ENCODE assay signal across 7 mouse cellular contexts in the genomic region with DNA sequence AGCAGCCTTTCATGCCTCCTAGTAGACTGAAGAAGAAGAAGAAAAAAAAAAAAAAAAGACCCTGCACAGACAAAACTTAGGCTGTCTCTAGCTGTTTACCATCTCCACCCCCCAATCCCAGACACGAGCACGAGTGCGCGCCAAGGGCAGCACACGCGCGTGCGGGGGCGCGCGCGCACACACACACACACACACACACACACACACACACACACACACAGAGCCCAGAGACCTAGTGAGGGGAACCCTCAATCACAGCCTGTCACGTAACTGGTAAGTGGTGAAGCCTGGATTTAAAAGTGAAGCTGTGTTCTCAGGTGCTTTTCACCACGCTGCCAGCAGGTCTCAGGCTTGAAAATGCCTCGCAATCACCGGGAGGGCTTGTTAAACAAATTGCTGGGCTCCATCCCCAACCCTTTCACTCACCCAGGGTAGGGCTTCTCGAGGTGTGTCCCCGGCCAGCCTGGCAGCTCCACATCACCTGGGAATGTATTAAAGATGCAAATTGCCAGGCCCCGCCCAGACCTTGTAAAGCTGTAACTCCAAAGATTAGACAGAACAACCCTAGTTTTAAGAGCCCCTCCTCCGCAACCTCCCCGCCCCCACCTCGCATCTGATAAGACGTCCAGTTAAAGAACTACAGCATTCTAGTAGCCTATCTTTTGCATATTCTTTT. TPM values are rescaled to one million over a fixed set of nuclear protein-coding genes. Genes with fewer than 3 reads are reported as not detected.
DNase-seq lines count a peak whose midpoint lies in the region; ATAC-seq and TF ChIP-seq lines count a peak whose summit lies in the region.

No protein-coding gene starts in this region.

- no peak for ATAC-seq in hindbrain, embryonic 13.5 days (ENCODE audit: low FRiP score)

- no peak overlapping the region for H3ac ChIP-seq in myocyte (ENCODE audit: control insufficient read depth, insufficient read length)

- H3K27me3 ChIP-seq in CH12.LX (replicated peaks) = peaks cover 10% of the 10 kb centered on the region
- peaks cover 14% of the 10 kb centered on the region for H3K27me3 ChIP-seq in hindbrain, embryonic 13.5 days
- H3K27me3 ChIP-seq in myocyte (ENCODE audit: control insufficient read depth, insufficient read depth, insufficient read length) = no peaks in the 10 kb centered on the region

- 1% methylated on average over 23 of the region's 23 CpGs for WGBS in hindbrain, embryonic 13.5 days

- H3K4me2 ChIP-seq in CH12.LX (ENCODE audit: insufficient read depth, low read depth, poor library complexity, severe bottlenecking) = peak overlapping the region; percentile 87
- peak overlapping the region; percentile 80 for H3K4me2 ChIP-seq in hindbrain, embryonic 13.5 days
- peak overlapping the region; percentile 85 for H3K4me2 ChIP-seq in myocyte (ENCODE audit: low read depth)

- H3K27ac ChIP-seq in CH12.LX (ENCODE audit: insufficient read depth, low read depth) = no peak overlapping the region
- no peak overlapping the region for H3K27ac ChIP-seq in hindbrain, embryonic 13.5 days

- no peak for TF ChIP-seq RAD21 in CH12.LX (IDR thresholded peaks at IDR 0.05; ENCODE audit: low read depth, low read length)

- in situ Hi-C loops in CH12.LX (cut with MboI; ENCODE audit: low pct_ligation_motif_present, low pct_unique_long_range_greater_than_20kb, low sequenced_read_pairs) = no loop called here

- H3K9ac ChIP-seq in CH12.LX (ENCODE audit: insufficient read depth, low read depth) = no peak overlapping the region; the same call in 1 of the 2 replicates
- peak overlapping the region; percentile 21 for H3K9ac ChIP-seq in hindbrain, embryonic 13.5 days

- H3K36me3 ChIP-seq in CH12.LX (replicated peaks in 1 of 2; ENCODE audit: control insufficient read depth in 1 of 2, insufficient read depth in 1 of 2, low read length in 1 of 2) (no peaks in the 10 kb centered on the region), myocyte (ENCODE audit: control insufficient read depth, insufficient read depth) (no peaks in the 10 kb centered on the region)
- no peaks in the 10 kb centered on the region for H3K36me3 ChIP-seq in hindbrain, embryonic 13.5 days

- TF ChIP-seq CTCF in CH12.LX (conservative IDR thresholded peaks at IDR 0.05 in 1 of 2, IDR thresholded peaks at IDR 0.05 in 1 of 2; ENCODE audit: low read depth in 2 of 2, low read length in 2 of 2) = no peak

- peak overlapping the region; percentile 40 to 95 (median 60) for H3K4me3 ChIP-seq in CH12.LX (replicated peaks in 1 of 3; ENCODE audit: low read depth in 2 of 3, low read length in 2 of 3, poor library complexity in 1 of 3)
- peak overlapping the region; percentile 99 for H3K4me3 ChIP-seq in hindbrain, embryonic 13.5 days
- H3K4me3 ChIP-seq in myocyte = peak overlapping the region; percentile 57

- no peak for TF ChIP-seq EP300 in CH12.LX (IDR thresholded peaks at IDR 0.05; ENCODE audit: low read length)

- H3K9me3 ChIP-seq in CH12.LX (replicated peaks; ENCODE audit: low read length) = no peaks in the 10 kb centered on the region
- no peaks in the 10 kb centered on the region for H3K9me3 ChIP-seq in hindbrain, embryonic 13.5 days

- peaks cover 2 to 31% of the 10 kb centered on the region in 2 experiments; a peak in 2 of 4 replicates for H3K4me1 ChIP-seq in CH12.LX (ENCODE audit: control insufficient read depth in 1 of 2, insufficient read depth in 2 of 2)
- H3K4me1 ChIP-seq in hindbrain, embryonic 13.5 days (replicated peaks) = peaks cover 42% of the 10 kb centered on the region

- H3K79me2 ChIP-seq in CH12.LX (replicated peaks; ENCODE audit: control insufficient read depth, extremely low read depth, insufficient read depth, poor library complexity, severe bottlenecking) (peaks cover 28% of the 10 kb centered on the region), myocyte (ENCODE audit: control insufficient read depth, insufficient read depth) (peaks cover 30% of the 10 kb centered on the region)

- peak; percentile 36 for DNase-seq in CH12.LX (ENCODE audit: extremely low read depth)
- peak; percentile 92 for DNase-seq in R1 (ENCODE audit: low read depth, low spot score)
- DNase-seq in embryo, embryonic 9.5 days (ENCODE audit: extremely low spot score) = peak; percentile 49
- DNase-seq in liver = peak; percentile 93
- peak; percentile 14 to 29 for DNase-seq in thymus, adult 18-20 months

- TF ChIP-seq POLR2A in CH12.LX (IDR thresholded peaks at IDR 0.05; ENCODE audit: low read depth, low read length) = no peak
- no peak for TF ChIP-seq POLR2A in myocyte (IDR thresholded peaks at IDR 0.05; ENCODE audit: insufficient read length, low read depth)

- dilution Hi-C loops in CH12.LX (cut with MboI; ENCODE audit: extremely low pct_ligation_motif_present, extremely low pct_unique_long_range_greater_than_20kb, low sequenced_read_pairs) = no loop called here

TF ChIP-seq in CH12.LX, 34 proteins besides CTCF, POLR2A, EP300 and RAD21:
- TF ChIP-seq CHD1 (IDR thresholded peaks at IDR 0.05; ENCODE audit: low read depth, low read length) (no peak), ZNF384 (IDR thresholded peaks at IDR 0.05; ENCODE audit: low read depth, low read length) (peak; percentile 52; the same call in 1 of the 2 replicates), TBP (conservative IDR thresholded peaks at IDR 0.05; ENCODE audit: low read depth, low read length) (0 out of 2 replicates have a peak, but pooled peaks have one; percentile 23), NRF1 (IDR thresholded peaks at IDR 0.05; ENCODE audit: low read depth, low read length) (0 out of 2 replicates have a peak, but pooled peaks have one; percentile 23), IRF4 (IDR thresholded peaks at IDR 0.05; ENCODE audit: low read depth, low read length) (no peak), PAX5 (IDR thresholded peaks at IDR 0.05; ENCODE audit: low read length) (no peak), GABPA (IDR thresholded peaks at IDR 0.05; ENCODE audit: insufficient replicate concordance, low read depth, low read length) (no peak), CHD2 (IDR thresholded peaks at IDR 0.05; ENCODE audit: low read length) (peak; percentile 75), KAT2A (IDR thresholded peaks at IDR 0.05; ENCODE audit: insufficient replicate concordance, low read length) (no peak), SIN3A (IDR thresholded peaks at IDR 0.05; ENCODE audit: low read length) (peak; percentile 76), RCOR1 (conservative IDR thresholded peaks at IDR 0.05; ENCODE audit: low read depth, low read length) (no peak)

TF ChIP-seq in myocyte, 11 proteins besides CTCF, POLR2A, EP300 and RAD21:
- TF ChIP-seq REST (IDR thresholded peaks at IDR 0.05; ENCODE audit: insufficient read depth, insufficient read length) (no peak), MYOD1 (IDR thresholded peaks at IDR 0.05; ENCODE audit: control insufficient read depth in 1 of 3, insufficient read length in 2 of 3, low read depth in 2 of 3) (no peak), MYOG (IDR thresholded peaks at IDR 0.05; ENCODE audit: control insufficient read depth in 1 of 3, insufficient read depth in 1 of 3, insufficient read length in 2 of 3, low read depth in 2 of 3) (no peak), E2F4 (IDR thresholded peaks at IDR 0.05; ENCODE audit: insufficient read depth) (no peak), TCF12 (IDR thresholded peaks at IDR 0.05; ENCODE audit: insufficient read depth, poor library complexity, severe bottlenecking) (no peak)
TF ChIP-seq in myocyte: peak in this region for 0.

RNA-seq across cellular contexts. Expression of a gene that starts 1.7 kb away (rescaled TPM):
- total RNA-seq in CH12.LX (2012; rRNA removed) (5.6 and 5.7 TPM in 2 replicates), CH12.LX (2014; rRNA removed) (3.8 and 4.3 TPM in 2 replicates)
- polyA plus RNA-seq in CH12.LX (2012; ENCODE audit: insufficient read length, low read depth) (10.3 and 10.4 TPM in 2 replicates), myocyte (2012; fragmentation: generic; extraction: Trizol) (6.6 TPM)
- 18.6 and 20.5 TPM in 2 replicates for polyA plus RNA-seq in hindbrain, embryonic 13.5 days (2015; fragmentation: Nextera tagmentation; extraction: Ambion mirVana)

Comparison
In these comparisons a context has a peak if more than half of its experiments do, and no peak if none do; other contexts are left out.
1. DNase-seq: peak in every context shown above with its lines; median percentile 93 in liver; 92 in R1; 49 in embryo, embryonic 9.5 days; 36 in CH12.LX; 22 in thymus, adult 18-20 months.